Mouse (Mus musculus) ES-Bruce4 (cell line): ENCODE measurements at regions not wholly inside any gene's neighbourhood (a gene's known extent, or its start where the extent isn't known, plus 50 kb on each side); places are given as distances from the start of the nearest gene placed in this dataset.

ENCODE experiments used
- CTCF ChIP-seq: IDR thresholded peaks from one replicate; pipeline ENCODE4 v1.8.1; 2011; ENCODE audit warnings: low read depth, low read length
- EP300 ChIP-seq: IDR thresholded peaks from 2 replicates; pipeline ENCODE4 v1.6.1; 2011; ENCODE audit warnings: low read depth, low read length; ENCODE audit not compliant: insufficient read depth

DNA sequence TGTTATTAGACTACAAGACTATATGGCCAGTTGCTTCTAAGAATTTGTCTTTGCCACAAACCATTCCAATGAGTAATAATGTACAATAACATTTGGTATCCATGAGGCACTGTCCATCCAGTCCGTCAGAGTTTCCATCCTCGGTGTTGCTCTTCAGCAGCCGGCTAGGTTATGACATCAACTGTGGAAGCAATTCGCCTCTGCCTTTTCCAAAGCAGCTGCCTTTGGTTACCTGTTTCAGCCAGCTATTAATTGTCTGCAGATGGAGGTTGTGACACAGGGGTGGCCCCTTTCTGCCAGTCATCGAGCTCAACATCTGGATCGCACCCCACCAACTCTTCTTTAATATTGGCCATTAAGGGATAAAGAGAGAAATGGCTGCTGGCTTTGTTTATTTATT, 168.2 kb downstream of the Klf6 start:
- TF ChIP-seq CTCF (no peak), EP300 (no peak)
